Mouse (Mus musculus) lung, embryonic 14.5 days (tissue): ENCODE measurements at regions not wholly inside any gene's neighbourhood (a gene's known extent, or its start where the extent isn't known, plus 50 kb on each side); places are given as distances from the start of the nearest gene placed in this dataset.

Experiments
- ATAC-seq: fragments of 200-750 bp; cut with Nextera tagmentation; 2 replicates; pipeline ENCODE4 v1.8.0; 2017; ENCODE audit warnings: mild to moderate bottlenecking, moderate TSS enrichment, moderate library complexity; ENCODE audit not compliant: insufficient read depth
- DNase-seq: peaks from one replicate; pipeline ENCODE4 v3.0.0-alpha.2; 2015
- H3K27ac ChIP-seq: fragments of 300-500 bp; sonication (generic); 2 replicates; pipeline ENCODE4 v1.5.1; 2014; ENCODE audit warnings: low read depth, mild to moderate bottlenecking, moderate library complexity
- H3K27me3 ChIP-seq: fragments of 300-500 bp; sonication (generic); 2 replicates; pipeline ENCODE4 v1.6.1; 2014; ENCODE audit warnings: low read length, control low read depth; ENCODE audit not compliant: insufficient read depth
- H3K36me3 ChIP-seq: fragments of 300-500 bp; sonication (generic); 2 replicates; pipeline ENCODE4 v1.6.1; 2014; ENCODE audit warnings: control low read depth; ENCODE audit not compliant: insufficient read depth
- H3K4me1 ChIP-seq: fragments of 300-500 bp; sonication (generic); 2 replicates; pipeline ENCODE4 v1.6.1; 2014; ENCODE audit warnings: antibody characterized with exemption, control low read depth; ENCODE audit not compliant: insufficient read depth
- H3K4me2 ChIP-seq: fragments of 300-500 bp; sonication (generic); 2 replicates; pipeline ENCODE4 v1.6.1; 2014; ENCODE audit warnings: mild to moderate bottlenecking
- H3K4me3 ChIP-seq: fragments of 300-500 bp; sonication (generic); 2 replicates; pipeline ENCODE4 v1.5.1; 2014; ENCODE audit warnings: low read depth, low read length
- H3K9ac ChIP-seq: fragments of 300-500 bp; sonication (generic); 2 replicates; pipeline ENCODE4 v1.6.1; 2014
- H3K9me3 ChIP-seq: fragments of 300-500 bp; sonication (generic); 2 replicates; pipeline ENCODE4 v1.6.1; 2016; ENCODE audit warnings: low read depth, low read length, control low read depth
- CTCF ChIP-seq: IDR thresholded peaks from 2 replicates; pipeline ENCODE4 v1.5.1; 2016; ENCODE audit warnings: antibody characterized with exemption, low read depth
- WGBS: fragments of 180-500 bp; shearing (Covaris S2); extraction: QIAGEN DNeasy Blood & Tissue Kit; methylation state at CpG from one replicate; pipeline ENCODE4 v1.1.7; 2014; 5-methylcytosine and 5-hydroxymethylcytosine counted together

DNA sequence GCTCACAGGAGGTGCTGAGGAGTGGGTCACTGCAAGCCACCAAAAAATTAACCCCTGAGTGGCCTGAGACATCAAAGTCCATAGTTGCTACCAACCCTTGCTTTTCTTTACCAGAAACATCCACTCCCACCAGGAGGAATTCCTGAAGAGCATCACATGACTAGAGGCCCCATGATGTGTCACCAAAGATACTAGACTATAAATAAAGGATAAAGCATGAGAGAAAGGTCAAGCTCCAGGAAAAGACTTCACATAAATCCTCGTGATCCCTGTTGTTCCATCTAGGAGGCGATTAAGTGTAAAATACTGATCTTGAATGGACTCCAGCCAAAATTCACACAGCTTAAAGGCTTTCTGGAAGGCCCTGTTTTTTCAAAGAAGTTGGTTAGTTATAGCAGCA is 190.6 kb downstream of the Adamts15 start:
- WGBS = 27% methylated on average over 2 of the region's 2 CpGs

DNA sequence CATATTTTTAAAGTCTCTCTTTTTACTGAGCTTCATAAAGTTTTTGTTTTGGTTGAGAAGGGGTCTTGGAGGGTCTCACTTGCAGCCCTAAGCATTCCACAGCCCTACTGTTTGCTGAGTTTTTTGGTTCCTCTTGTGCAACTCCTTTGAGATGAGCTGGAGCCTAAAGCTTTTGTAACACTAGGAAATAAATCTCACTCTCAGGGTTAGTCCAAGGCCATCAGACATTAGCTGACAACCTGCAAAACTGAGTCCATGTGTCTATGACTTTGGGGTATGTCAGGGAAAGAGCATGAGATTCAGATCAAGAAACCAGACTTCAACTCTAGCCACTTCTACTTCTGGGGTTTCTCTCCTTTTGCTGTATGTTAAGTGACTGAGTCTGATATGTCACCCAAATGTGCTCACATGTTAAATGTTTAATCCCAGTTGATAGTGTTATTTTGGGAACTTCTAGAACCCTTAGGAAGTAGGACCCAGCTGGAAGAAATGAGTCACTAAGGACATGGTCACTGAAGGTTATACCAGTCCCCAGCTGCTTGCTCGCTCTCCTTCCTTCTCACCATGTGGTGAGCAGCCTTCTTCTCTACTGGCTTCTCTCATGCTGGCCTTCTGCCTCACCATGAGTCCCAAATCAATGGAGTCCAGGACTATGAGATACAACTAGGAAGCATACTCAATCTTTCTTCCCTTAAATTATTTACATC is 198.7 kb downstream of the Adamts15 start:
- Histone ChIP-seq H3K9ac (no peak overlapping the region), H3K4me2 (no peak overlapping the region), H3K4me1 (no peaks in the 10 kb centered on the region), H3K27ac (no peak overlapping the region), H3K4me3 (no peak overlapping the region), H3K9me3 (no peaks in the 10 kb centered on the region), H3K27me3 (no peaks in the 10 kb centered on the region), H3K36me3 (no peaks in the 10 kb centered on the region)
- WGBS = 85% methylated on average over 1 of the region's 1 CpGs
- ATAC-seq (no peak), DNase-seq (no peak)
- TF ChIP-seq CTCF = no peak

More for the DNA sequence above, 190.6 kb downstream of the Adamts15 start:
- ATAC-seq = no peak
- Histone ChIP-seq H3K4me2 (no peak overlapping the region), H3K36me3 (no peaks in the 10 kb centered on the region), H3K4me3 (no peak overlapping the region), H3K9me3 (no peaks in the 10 kb centered on the region), H3K9ac (no peak overlapping the region), H3K27ac (no peak overlapping the region), H3K4me1 (no peaks in the 10 kb centered on the region), H3K27me3 (no peaks in the 10 kb centered on the region)
- peak; percentile 46 for DNase-seq
- no peak for TF ChIP-seq CTCF

DNA sequence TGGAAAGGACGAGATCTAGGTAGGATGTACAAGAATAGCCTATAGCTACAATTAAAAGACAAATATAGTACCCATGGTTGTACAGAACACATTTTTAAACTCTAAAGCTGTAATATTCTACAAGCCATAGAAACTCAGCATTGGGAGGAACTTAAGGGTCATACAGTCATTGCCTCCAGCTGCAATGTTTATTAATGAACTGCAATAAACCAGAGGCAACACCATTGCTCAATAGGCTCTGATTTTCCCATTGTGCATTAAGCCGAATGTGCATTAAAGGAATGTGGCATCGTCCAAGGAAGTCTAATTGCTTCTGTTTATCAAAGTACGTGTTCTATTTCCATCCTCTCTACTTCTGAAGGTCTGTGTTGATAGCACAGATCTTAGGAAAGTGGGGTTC is 200.4 kb downstream of the Adamts15 start:
- H3K27me3 ChIP-seq = no peaks in the 10 kb centered on the region
- no peak overlapping the region for H3K9ac ChIP-seq
- DNase-seq = peak; percentile 50
- ATAC-seq = no peak
- H3K4me3 ChIP-seq = no peak overlapping the region
- H3K9me3 ChIP-seq = no peaks in the 10 kb centered on the region
- no peak overlapping the region for H3K4me2 ChIP-seq
- TF ChIP-seq CTCF = no peak
- H3K4me1 ChIP-seq = no peaks in the 10 kb centered on the region
- H3K36me3 ChIP-seq = no peaks in the 10 kb centered on the region
- no peak overlapping the region for H3K27ac ChIP-seq
- WGBS = 39% methylated on average over 4 of the region's 4 CpGs

DNA sequence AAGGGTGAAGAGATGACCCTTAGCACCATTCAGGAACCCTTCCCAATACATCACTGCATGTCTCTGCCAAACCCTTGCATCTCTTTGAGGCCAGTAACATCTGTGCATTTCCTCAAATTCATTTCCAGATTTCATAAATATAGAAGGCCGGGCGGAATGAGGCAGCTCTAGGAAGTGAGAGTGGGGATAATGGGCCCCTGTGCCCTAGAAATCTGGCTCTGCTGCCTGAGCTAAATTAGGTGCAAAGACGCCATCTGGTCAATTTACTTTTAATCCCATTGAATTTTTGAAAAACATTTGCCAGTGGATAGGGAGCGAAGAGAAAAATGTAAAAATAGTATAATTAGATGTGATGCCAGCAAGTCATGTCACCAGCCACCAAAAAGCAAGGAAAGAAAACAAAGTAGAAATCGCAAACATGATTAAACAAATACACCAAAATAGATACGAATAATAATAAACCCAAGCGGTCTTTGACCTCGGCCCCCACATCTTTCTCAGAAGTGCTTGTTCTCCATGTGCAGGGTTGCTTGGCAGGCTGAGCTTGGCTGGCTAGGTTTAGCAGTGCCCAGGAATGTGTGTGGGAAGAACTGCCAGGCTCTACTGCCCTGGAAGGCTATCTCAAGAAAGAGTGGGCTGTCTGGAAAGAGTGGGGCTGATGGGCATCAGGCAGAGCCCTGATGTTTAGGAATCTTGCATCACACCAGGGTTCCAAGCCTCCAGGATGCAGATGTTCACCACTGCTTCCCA is 205.7 kb downstream of the Adamts15 start:
- no peak for TF ChIP-seq CTCF
- Histone ChIP-seq H3K9ac (no peak overlapping the region), H3K9me3 (no peaks in the 10 kb centered on the region), H3K4me1 (no peaks in the 10 kb centered on the region), H3K36me3 (no peaks in the 10 kb centered on the region), H3K27me3 (no peaks in the 10 kb centered on the region), H3K27ac (no peak overlapping the region), H3K4me3 (no peak overlapping the region), H3K4me2 (no peak overlapping the region)
- DNase-seq (peak; percentile 37), ATAC-seq (peak; percentile 49; the same call in 1 of the 2 replicates)
- WGBS = 51% methylated on average over 8 of the region's 8 CpGs

DNA sequence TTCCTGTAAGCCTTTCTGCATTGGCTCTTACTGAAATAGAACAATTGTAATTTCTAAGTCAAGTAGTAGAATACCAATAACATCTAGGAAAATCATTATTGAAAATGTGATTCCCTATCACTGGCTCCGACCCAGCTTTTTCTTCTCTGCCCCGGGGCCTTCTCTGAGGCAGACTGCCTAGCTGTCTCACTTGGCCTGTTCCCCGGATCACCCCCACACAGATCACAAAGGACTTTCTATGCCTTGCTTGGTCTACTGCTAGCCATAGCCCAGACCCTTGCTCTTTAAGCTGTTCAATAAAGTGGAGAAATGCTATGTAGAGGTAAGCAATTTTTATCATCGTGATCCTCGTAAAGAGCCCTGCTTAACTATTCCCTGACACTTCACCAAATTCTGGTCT is 212.1 kb downstream of the Adamts15 start:
- Histone ChIP-seq H3K27me3 (no peaks in the 10 kb centered on the region), H3K36me3 (no peaks in the 10 kb centered on the region), H3K27ac (no peak overlapping the region), H3K4me2 (no peak overlapping the region), H3K9me3 (no peaks in the 10 kb centered on the region), H3K4me1 (no peaks in the 10 kb centered on the region), H3K9ac (no peak overlapping the region), H3K4me3 (no peak overlapping the region)
- WGBS = 88% methylated on average over 5 of the region's 5 CpGs
- no peak for ATAC-seq
- no peak for DNase-seq
- TF ChIP-seq CTCF = no peak

DNA sequence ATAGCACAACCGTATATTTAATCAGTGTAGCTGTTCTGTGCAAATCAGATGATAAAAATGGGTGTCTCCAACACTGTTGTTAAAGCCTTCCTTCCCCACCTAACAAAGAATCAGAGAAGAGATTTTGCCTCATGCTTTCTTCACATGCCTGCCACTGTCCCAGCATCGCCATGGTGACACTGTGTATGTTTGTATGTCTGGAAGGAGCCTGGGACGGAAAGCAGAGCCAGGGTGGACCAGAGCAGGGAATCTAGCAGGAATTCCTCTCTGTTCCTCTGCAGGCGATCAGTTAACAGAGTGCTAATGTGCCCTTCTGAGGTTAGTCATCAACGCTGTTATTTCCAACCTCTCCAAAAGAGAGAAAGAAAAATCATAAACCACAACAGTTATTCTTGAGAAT is 222.4 kb downstream of the Adamts15 start:
- Histone ChIP-seq H3K4me1 (no peaks in the 10 kb centered on the region), H3K27me3 (no peaks in the 10 kb centered on the region), H3K9ac (no peak overlapping the region), H3K4me3 (no peak overlapping the region), H3K4me2 (no peak overlapping the region), H3K9me3 (no peaks in the 10 kb centered on the region), H3K27ac (no peak overlapping the region), H3K36me3 (no peaks in the 10 kb centered on the region)
- peak; percentile 28 for DNase-seq
- TF ChIP-seq CTCF = no peak
- ATAC-seq = no peak
- 46% methylated on average over 5 of the region's 5 CpGs for WGBS

DNA sequence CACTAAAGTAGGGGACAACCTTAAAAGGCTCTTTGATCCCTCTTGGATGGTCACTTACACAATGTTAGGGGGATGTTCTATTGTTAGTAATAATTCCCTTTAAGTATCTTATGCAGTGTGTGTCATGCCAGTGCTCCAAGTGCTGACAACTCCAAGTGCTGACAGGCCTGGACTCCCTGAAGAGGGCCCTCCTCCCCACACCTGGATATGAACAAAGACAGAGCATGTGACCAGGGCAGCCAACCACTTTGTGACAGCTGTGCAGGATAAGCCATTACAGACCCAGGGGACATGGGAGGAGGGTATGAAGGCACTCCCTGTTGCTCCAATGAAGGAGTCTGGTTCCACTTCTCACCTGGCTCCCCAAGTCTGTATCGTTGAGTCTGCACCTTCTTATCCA is 224.7 kb downstream of the Adamts15 start:
- DNase-seq (no peak), ATAC-seq (no peak)
- 70% methylated on average over 1 of the region's 1 CpGs for WGBS
- H3K4me1 ChIP-seq = no peaks in the 10 kb centered on the region
- no peak overlapping the region for H3K27ac ChIP-seq
- no peaks in the 10 kb centered on the region for H3K36me3 ChIP-seq
- no peak overlapping the region for H3K9ac ChIP-seq
- no peak for TF ChIP-seq CTCF
- H3K9me3 ChIP-seq = no peaks in the 10 kb centered on the region
- H3K27me3 ChIP-seq = no peaks in the 10 kb centered on the region
- H3K4me3 ChIP-seq = no peak overlapping the region
- H3K4me2 ChIP-seq = no peak overlapping the region
